Mouse (Mus musculus) CH12.LX (cell line): Measurements from ENCODE around the gene Scarf2. TPM values are rescaled to one million over a fixed set of nuclear protein-coding genes. Genes with fewer than 3 reads are reported as not detected.

Source experiments
- DNase-seq: peaks from one replicate; pipeline ENCODE4 v3.0.0-alpha.2; 2013; ENCODE audit errors: extremely low read depth
- H3K27ac ChIP-seq: 2 replicates; pipeline ENCODE4 v1.5.1; 2012; ENCODE audit warnings: low read depth, mild to moderate bottlenecking, control low read depth, moderate library complexity; ENCODE audit not compliant: insufficient read depth
- H3K27me3 ChIP-seq: replicated peaks from 2 replicates; pipeline ENCODE3; 2012; ENCODE audit warnings: inconsistent platforms
- H3K36me3 ChIP-seq, 2 experiments: replicated peaks in 1 of 2; 2 replicates each; pipeline versions ENCODE3 to v1.6.1; 2012; ENCODE audit warnings: inconsistent platforms in 1 of 2, low read length in 1 of 2, mild to moderate bottlenecking in 1 of 2, mixed read lengths in 1 of 2, moderate library complexity in 1 of 2; ENCODE audit not compliant: control insufficient read depth in 1 of 2, insufficient read depth in 1 of 2
- H3K4me1 ChIP-seq, 2 experiments: 2 replicates each; pipeline ENCODE4 v1.6.1; 2012; ENCODE audit warnings: inconsistent platforms in 1 of 2, moderate library complexity in 1 of 2; ENCODE audit not compliant: insufficient read depth in 2 of 2, control insufficient read depth in 1 of 2
- H3K4me2 ChIP-seq: 2 replicates; pipeline ENCODE4 v1.6.1; 2012; ENCODE audit warnings: low read depth, mild to moderate bottlenecking, control low read depth; ENCODE audit not compliant: poor library complexity, insufficient read depth, severe bottlenecking
- H3K4me3 ChIP-seq, 3 experiments: fragments of 150-350 bp in 1 of 3; sonication (generic) in 1 of 3; replicated peaks in 1 of 3; 2 replicates each; pipeline versions ENCODE3 to v1.5.1; 2011 to 2012; ENCODE audit warnings: low read depth in 2 of 3, low read length in 2 of 3, mild to moderate bottlenecking in 2 of 3, moderate library complexity in 2 of 3, control low read depth in 1 of 3, improper control_type of control experiment in 1 of 3, inconsistent platforms in 1 of 3, mixed read lengths in 1 of 3; ENCODE audit not compliant: poor library complexity in 1 of 3
- H3K79me2 ChIP-seq: replicated peaks from 2 replicates; pipeline ENCODE4 v1.6.1; 2012; ENCODE audit warnings: mild to moderate bottlenecking, moderate library complexity; ENCODE audit not compliant: control insufficient read depth, poor library complexity, insufficient read depth, severe bottlenecking; ENCODE audit errors: extremely low read depth
- H3K9ac ChIP-seq: 2 replicates; pipeline ENCODE4 v1.6.1; 2012; ENCODE audit warnings: low read depth, mild to moderate bottlenecking, control low read depth, moderate library complexity; ENCODE audit not compliant: insufficient read depth
- H3K9me3 ChIP-seq: replicated peaks from 2 replicates; pipeline ENCODE3; 2012; ENCODE audit warnings: low read length, inconsistent platforms, mixed read lengths
- BHLHE40 ChIP-seq: IDR thresholded peaks from 2 replicates; pipeline ENCODE4 v1.6.1; 2011; ENCODE audit warnings: mild to moderate bottlenecking, low read depth, low read length, improper control_type of control experiment
- CHD2 ChIP-seq: IDR thresholded peaks from 2 replicates; pipeline ENCODE4 v1.6.1; 2011; ENCODE audit warnings: low read length, improper control_type of control experiment
- E2F4 ChIP-seq: IDR thresholded peaks from 2 replicates; pipeline ENCODE4 v1.6.1; 2011; ENCODE audit warnings: low read depth, low read length, improper control_type of control experiment; ENCODE audit not compliant: insufficient replicate concordance
- EP300 ChIP-seq: IDR thresholded peaks from 2 replicates; pipeline ENCODE4 v1.6.1; 2011; ENCODE audit warnings: low read length, improper control_type of control experiment
- GABPA ChIP-seq: IDR thresholded peaks from 2 replicates; pipeline ENCODE4 v1.6.1; 2012; ENCODE audit warnings: low read depth, low read length, improper control_type of control experiment, inconsistent platforms; ENCODE audit not compliant: insufficient replicate concordance
- IRF4 ChIP-seq: IDR thresholded peaks from 2 replicates; pipeline ENCODE4 v1.6.1; 2014; ENCODE audit warnings: low read depth, mild to moderate bottlenecking, inconsistent platforms, low read length, improper control_type of control experiment
- JUN ChIP-seq: IDR thresholded peaks from 2 replicates; pipeline ENCODE4 v1.6.1; 2011; ENCODE audit warnings: low read depth, mild to moderate bottlenecking, low read length, improper control_type of control experiment, moderate library complexity; ENCODE audit not compliant: insufficient read depth
- MAX ChIP-seq: IDR thresholded peaks from 2 replicates; pipeline ENCODE4 v1.6.1; 2011; ENCODE audit warnings: low read length, improper control_type of control experiment
- MEF2A ChIP-seq: IDR thresholded peaks from 2 replicates; pipeline ENCODE4 v1.6.1; 2014; ENCODE audit warnings: low read depth, mild to moderate bottlenecking, inconsistent platforms, low read length, improper control_type of control experiment, borderline replicate concordance
- MXI1 ChIP-seq: IDR thresholded peaks from 2 replicates; pipeline ENCODE4 v1.6.1; 2011; ENCODE audit warnings: mild to moderate bottlenecking, low read depth, low read length, improper control_type of control experiment
- NELFE ChIP-seq: IDR thresholded peaks from 2 replicates; pipeline ENCODE4 v1.6.1; 2011; ENCODE audit warnings: low read depth, low read length, improper control_type of control experiment
- PAX5 ChIP-seq: IDR thresholded peaks from 2 replicates; pipeline ENCODE4 v1.6.1; 2012; ENCODE audit warnings: low read length, inconsistent platforms, mixed read lengths
- RAD21 ChIP-seq: IDR thresholded peaks from 2 replicates; pipeline ENCODE4 v1.6.1; 2011; ENCODE audit warnings: low read depth, mild to moderate bottlenecking, low read length, improper control_type of control experiment, moderate library complexity
- RCOR1 ChIP-seq: conservative IDR thresholded peaks from 2 replicates; pipeline ENCODE4 v1.6.1; 2012; ENCODE audit warnings: low read depth, mild to moderate bottlenecking, inconsistent platforms, low read length, improper control_type of control experiment
- TCF12 ChIP-seq: IDR thresholded peaks from 2 replicates; pipeline ENCODE4 v1.6.1; 2014; ENCODE audit warnings: low read depth, mild to moderate bottlenecking, inconsistent platforms, low read length, improper control_type of control experiment
- UBTF ChIP-seq: IDR thresholded peaks from 2 replicates; pipeline ENCODE4 v1.6.1; 2012; ENCODE audit warnings: low read depth, mild to moderate bottlenecking, inconsistent platforms, low read length, improper control_type of control experiment, moderate library complexity
- USF2 ChIP-seq: conservative IDR thresholded peaks from 2 replicates; pipeline ENCODE4 v1.6.1; 2011; ENCODE audit warnings: low read depth, low read length, improper control_type of control experiment
- ZMIZ1 ChIP-seq: IDR thresholded peaks from 2 replicates; pipeline ENCODE4 v1.6.1; 2012; ENCODE audit warnings: low read depth, mild to moderate bottlenecking, inconsistent platforms, low read length, improper control_type of control experiment
- dilution Hi-C: fragments of 300-500 bp; cut with MboI; formaldehyde crosslinking; loops from 2 replicates; pipeline ENCODE4 v1.14.3; 2020; ENCODE audit warnings: low sequenced_read_pairs; ENCODE audit not compliant: extremely low pct_unique_long_range_greater_than_20kb, extremely low pct_ligation_motif_present
- in situ Hi-C: fragments of 300-500 bp; cut with MboI; formaldehyde crosslinking; loops from 3 replicates; pipeline ENCODE4 v1.14.3; 2019; ENCODE audit warnings: low sequenced_read_pairs, low pct_ligation_motif_present, low pct_unique_long_range_greater_than_20kb, mixed read lengths
- polyA plus RNA-seq: library from polyadenylated mRNA; unstranded; fragments of >175 nt; gene quantifications from 2 replicates; pipeline ENCODE4 v1.2.1, GENCODE M21; 2012; ENCODE audit warnings: low read depth; ENCODE audit not compliant: insufficient read length
- total RNA-seq, 2 experiments: library from RNA; depleted of rRNA; stranded (reverse); fragments of 300-350 nt in 1 of 2; fragments of >200 nt in 1 of 2; gene quantifications; 2 replicates each; pipeline ENCODE4 v1.2.3; 2012 to 2014

The Scarf2 gene
- total and polyA plus RNA-seq, 3 experiments, result not detected

- Histone ChIP-seq H3K79me2 (no peaks in the 10 kb centered on the region), H3K27ac (no peak overlapping the region), H3K4me2 (no peak overlapping the region), H3K36me3 (no peaks in the 10 kb centered on the region), H3K27me3 (peaks cover 50% of the 10 kb centered on the region), H3K4me1 (no peaks in the 10 kb centered on the region), H3K9ac (no peak overlapping the region), H3K4me3 (no peak overlapping the region), H3K9me3 (peaks cover 18% of the 10 kb centered on the region)
- dilution Hi-C loops, result no loop called here
- no peak for DNase-seq
- TF ChIP-seq PAX5, result no peak
- no peak for TF ChIP-seq MXI1
- no peak for TF ChIP-seq NELFE
- TF ChIP-seq UBTF, result no peak
- no peak for TF ChIP-seq MEF2A
- no peak for TF ChIP-seq ZMIZ1
- no peak for TF ChIP-seq JUN
- no peak for TF ChIP-seq E2F4
- TF ChIP-seq RAD21, result no peak
- no peak for TF ChIP-seq CHD2
- in situ Hi-C loops, result no loop called here
These were observed 6.0 kb downstream of the Scarf2 start for GRCm38 (mm10) chr16:17802839-17803674.

DNA sequence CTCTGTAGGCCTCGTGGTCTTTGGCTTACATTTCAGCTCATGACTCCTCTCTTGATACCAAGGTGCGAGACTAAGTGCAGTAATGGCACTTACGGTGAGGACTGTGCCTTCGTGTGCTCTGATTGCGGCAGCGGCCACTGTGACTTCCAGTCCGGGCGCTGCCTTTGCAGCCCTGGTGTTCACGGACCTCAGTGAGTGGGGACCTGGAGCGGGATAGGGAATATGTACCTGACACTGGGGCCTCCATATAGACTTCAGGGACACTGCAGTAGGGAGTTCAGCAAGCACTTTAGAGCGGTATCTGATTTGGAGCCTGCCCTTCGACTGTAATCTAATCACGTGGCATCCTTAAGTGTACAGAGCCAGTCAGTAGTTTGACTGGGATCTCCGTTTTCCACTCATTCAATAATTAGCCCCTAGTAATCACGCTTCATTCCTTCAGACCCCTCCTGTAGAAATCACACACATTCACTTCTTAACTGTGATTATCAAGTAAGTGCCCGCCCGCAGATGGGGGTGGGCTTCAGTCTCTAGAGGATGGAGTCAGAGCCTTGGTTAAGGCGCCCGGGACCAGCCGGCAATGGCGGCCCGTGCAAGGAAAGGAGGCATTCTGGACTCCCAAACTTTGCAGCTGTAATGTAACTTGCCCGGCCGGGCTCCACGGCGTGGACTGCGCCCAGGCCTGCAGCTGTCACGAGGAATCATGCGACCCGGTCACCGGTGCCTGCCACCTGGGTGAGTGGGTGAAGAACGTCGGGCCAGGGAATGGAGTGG lies 6.8 kb downstream of the Scarf2 start:
- Histone ChIP-seq H3K9me3 (peaks cover 16% of the 10 kb centered on the region), H3K36me3 (no peaks in the 10 kb centered on the region), H3K4me3 (no peak overlapping the region), H3K9ac (no peak overlapping the region), H3K79me2 (no peaks in the 10 kb centered on the region), H3K4me2 (no peak overlapping the region), H3K4me1 (no peaks in the 10 kb centered on the region), H3K27me3 (peaks cover 49% of the 10 kb centered on the region), H3K27ac (no peak overlapping the region)
- TF ChIP-seq CHD2 (no peak), GABPA (no peak), BHLHE40 (no peak), TCF12 (no peak), MAX (no peak), IRF4 (no peak), E2F4 (no peak), EP300 (no peak), JUN (no peak), USF2 (no peak), UBTF (no peak), ZMIZ1 (no peak), RCOR1 (no peak)
- dilution Hi-C loops (no loop called here), in situ Hi-C loops (no loop called here)
- DNase-seq, result no peak
